Mouse (Mus musculus) olfactory bulb, adult 2 months (tissue): Measurements from ENCODE around the gene Skap1.

ENCODE experiments used
- CTCF ChIP-seq: fragments of 200-500 bp; IDR thresholded peaks from 2 replicates; pipeline ENCODE4 v1.5.1; 2012; ENCODE audit warnings: low read depth, mild to moderate bottlenecking, low read length, moderate library complexity; ENCODE audit not compliant: insufficient read depth
- POLR2A ChIP-seq: fragments of 200-500 bp; IDR thresholded peaks from 2 replicates; pipeline ENCODE4 v1.6.1; 2012; ENCODE audit warnings: mild to moderate bottlenecking, low read depth, low read length, moderate library complexity; ENCODE audit not compliant: insufficient read depth

- TF ChIP-seq CTCF = no peak
- no peak for TF ChIP-seq POLR2A
These were observed 2.1 kb upstream of the Skap1 start for GRCm38 (mm10) chr11:96462191-96462752.
